Mouse (Mus musculus): ENCODE data around the gene 2810006K23Rik. TPM values are rescaled to one million over a fixed set of nuclear protein-coding genes. Genes with fewer than 3 reads are reported as not detected.
"Not testable (repeated sequence)": the region's sequence is repeated elsewhere in the genome, so short reads cannot be mapped to it uniquely, and the experiment has no call there.

Gene 2810006K23Rik
- total and polyA plus RNA-seq, 2 experiments = 5.1 to 7.3 TPM

- Histone ChIP-seq H3K36me3 (ENCODE audit: control insufficient read depth, insufficient read depth, low read length) (peaks cover 3% of the 10 kb centered on the region; the same call in 1 of the 2 replicates), H3K4me1 (ENCODE audit: control insufficient read depth, insufficient read depth, low read length) (peaks cover 4% of the 10 kb centered on the region), H3K4me3 (ENCODE audit: insufficient read depth, low read depth, low read length) (no peak overlapping the region), H3K9ac (ENCODE audit: low read depth, low read length) (no peak overlapping the region), H3K27me3 (ENCODE audit: control insufficient read depth, insufficient read depth, low read length) (no peaks in the 10 kb centered on the region), H3K27ac (replicated peaks; ENCODE audit: insufficient read depth, low read depth, low read length) (no peak overlapping the region), H3K79me2 (ENCODE audit: control insufficient read depth, insufficient read depth, low read length) (no peaks in the 10 kb centered on the region)
- no peak for TF ChIP-seq POLR2A (IDR thresholded peaks at IDR 0.05; ENCODE audit: extremely low read depth, insufficient read depth, low read length)
- TF ChIP-seq CTCF (IDR thresholded peaks at IDR 0.05; ENCODE audit: low read depth, low read length) = no peak
- no peak for DNase-seq (ENCODE audit: extremely low read depth, low read depth, low spot score)
- 93% methylated on average over 5 of the region's 5 CpGs for WGBS
Observed at GRCm38 (mm10) chr5:124293967-124294366, 33.9 kb upstream of the 2810006K23Rik start.

- H3K4me3 ChIP-seq (ENCODE audit: insufficient read depth, low read depth, low read length) = no peak overlapping the region
- no peak for DNase-seq (ENCODE audit: extremely low read depth, low read depth, low spot score)
- H3K27me3 ChIP-seq (ENCODE audit: control insufficient read depth, insufficient read depth, low read length) = no peaks in the 10 kb centered on the region
- no peak overlapping the region for H3K27ac ChIP-seq (replicated peaks; ENCODE audit: insufficient read depth, low read depth, low read length)
- 81% methylated on average over 4 of the region's 4 CpGs for WGBS
- TF ChIP-seq POLR2A (IDR thresholded peaks at IDR 0.05; ENCODE audit: extremely low read depth, insufficient read depth, low read length) (no peak), CTCF (IDR thresholded peaks at IDR 0.05; ENCODE audit: low read depth, low read length) (no peak)
- H3K9ac ChIP-seq (ENCODE audit: low read depth, low read length) = no peak overlapping the region
- peaks cover 3% of the 10 kb centered on the region; the same call in 1 of the 2 replicates for H3K36me3 ChIP-seq (ENCODE audit: control insufficient read depth, insufficient read depth, low read length)
- peaks cover 4% of the 10 kb centered on the region for H3K4me1 ChIP-seq (ENCODE audit: control insufficient read depth, insufficient read depth, low read length)
- no peaks in the 10 kb centered on the region for H3K79me2 ChIP-seq (ENCODE audit: control insufficient read depth, insufficient read depth, low read length)
Observed at GRCm38 (mm10) chr5:124296475-124296874, 31.4 kb upstream of the 2810006K23Rik start.

- peak; percentile 39 for DNase-seq (ENCODE audit: extremely low read depth, low read depth, low spot score)
- peak; percentile 65 for TF ChIP-seq CTCF (IDR thresholded peaks at IDR 0.05; ENCODE audit: low read depth, low read length)
- not testable (repeated sequence) for H3K27me3 ChIP-seq (ENCODE audit: control insufficient read depth, insufficient read depth, low read length); H3K9ac ChIP-seq (ENCODE audit: low read depth, low read length); H3K27ac ChIP-seq (replicated peaks; ENCODE audit: insufficient read depth, low read depth, low read length); H3K4me3 ChIP-seq (ENCODE audit: insufficient read depth, low read depth, low read length); H3K4me1 ChIP-seq (ENCODE audit: control insufficient read depth, insufficient read depth, low read length); H3K36me3 ChIP-seq (ENCODE audit: control insufficient read depth, insufficient read depth, low read length); H3K79me2 ChIP-seq (ENCODE audit: control insufficient read depth, insufficient read depth, low read length)
- 49% methylated on average over 4 of the region's 4 CpGs for WGBS
Observed at GRCm38 (mm10) chr5:124299307-124299706, 28.6 kb upstream of the 2810006K23Rik start.

GRCm38 (mm10) chr5:124300132-124300531 is 27.8 kb upstream of the 2810006K23Rik start:
- no peak overlapping the region for H3K9ac ChIP-seq (ENCODE audit: low read depth, low read length)
- no peaks in the 10 kb centered on the region for H3K4me1 ChIP-seq (ENCODE audit: control insufficient read depth, insufficient read depth, low read length)
- H3K27ac ChIP-seq (replicated peaks; ENCODE audit: insufficient read depth, low read depth, low read length) = no peak overlapping the region
- no peak overlapping the region for H3K4me3 ChIP-seq (ENCODE audit: insufficient read depth, low read depth, low read length)
- H3K36me3 ChIP-seq (ENCODE audit: control insufficient read depth, insufficient read depth, low read length) = peaks cover 3% of the 10 kb centered on the region; the same call in 1 of the 2 replicates
- TF ChIP-seq CTCF (IDR thresholded peaks at IDR 0.05; ENCODE audit: low read depth, low read length) (no peak), POLR2A (IDR thresholded peaks at IDR 0.05; ENCODE audit: extremely low read depth, insufficient read depth, low read length) (no peak)
- WGBS = 81% methylated on average over 4 of the region's 4 CpGs
- H3K79me2 ChIP-seq (ENCODE audit: control insufficient read depth, insufficient read depth, low read length) = no peaks in the 10 kb centered on the region
- H3K27me3 ChIP-seq (ENCODE audit: control insufficient read depth, insufficient read depth, low read length) = no peaks in the 10 kb centered on the region
- no peak for DNase-seq (ENCODE audit: extremely low read depth, low read depth, low spot score)

GRCm38 (mm10) chr5:124302853-124303252 is 25.0 kb upstream of the 2810006K23Rik start:
- not testable (repeated sequence) for H3K79me2 ChIP-seq (ENCODE audit: control insufficient read depth, insufficient read depth, low read length); H3K4me3 ChIP-seq (ENCODE audit: insufficient read depth, low read depth, low read length); DNase-seq (ENCODE audit: extremely low read depth, low read depth, low spot score); H3K27me3 ChIP-seq (ENCODE audit: control insufficient read depth, insufficient read depth, low read length); H3K27ac ChIP-seq (replicated peaks; ENCODE audit: insufficient read depth, low read depth, low read length); H3K4me1 ChIP-seq (ENCODE audit: control insufficient read depth, insufficient read depth, low read length); H3K9ac ChIP-seq (ENCODE audit: low read depth, low read length); H3K36me3 ChIP-seq (ENCODE audit: control insufficient read depth, insufficient read depth, low read length)
- 90% methylated on average over 6 of the region's 6 CpGs for WGBS

- WGBS = 95% methylated on average over 10 of the region's 10 CpGs
- H3K36me3 ChIP-seq (ENCODE audit: control insufficient read depth, insufficient read depth, low read length) = peaks cover 4% of the 10 kb centered on the region; the same call in 1 of the 2 replicates
- H3K9ac ChIP-seq (ENCODE audit: low read depth, low read length) = no peak overlapping the region
- H3K4me3 ChIP-seq (ENCODE audit: insufficient read depth, low read depth, low read length) = no peak overlapping the region
- H3K4me1 ChIP-seq (ENCODE audit: control insufficient read depth, insufficient read depth, low read length) = peaks cover 2% of the 10 kb centered on the region; the same call in 1 of the 2 replicates
- no peak overlapping the region for H3K27ac ChIP-seq (replicated peaks; ENCODE audit: insufficient read depth, low read depth, low read length)
- no peak for DNase-seq (ENCODE audit: extremely low read depth, low read depth, low spot score)
- no peaks in the 10 kb centered on the region for H3K27me3 ChIP-seq (ENCODE audit: control insufficient read depth, insufficient read depth, low read length)
- no peaks in the 10 kb centered on the region for H3K79me2 ChIP-seq (ENCODE audit: control insufficient read depth, insufficient read depth, low read length)
- TF ChIP-seq CTCF (IDR thresholded peaks at IDR 0.05; ENCODE audit: low read depth, low read length) = no peak
- TF ChIP-seq POLR2A (IDR thresholded peaks at IDR 0.05; ENCODE audit: extremely low read depth, insufficient read depth, low read length) = no peak
Observed at GRCm38 (mm10) chr5:124309155-124309554, 18.7 kb upstream of the 2810006K23Rik start.
